Mouse (Mus musculus): ENCODE data around the gene Gm20662.

GRCm38 (mm10) chr9:107957141-107957540 lies 39.0 kb upstream of the Gm20662 start:
- no peak for TF ChIP-seq CTCF (IDR thresholded peaks at IDR 0.05; ENCODE audit: low read depth, low read length)
- TF ChIP-seq GATA1 (IDR thresholded peaks at IDR 0.05; ENCODE audit: borderline replicate concordance, low read length) = no peak

All from G1E (cell line).